Mouse (Mus musculus) T-helper 1 cell (primary cell): Measurements from ENCODE around the gene Hoxa1.

Experiments used
- in situ Hi-C: fragments of 300-600 bp; cut with MboI, MseI; formaldehyde crosslinking; loops from one replicate; pipeline ENCODE4 v1.15.1; 2025; ENCODE audit warnings: high pct_unique_total_duplicates

Gene Hoxa1

DNA sequence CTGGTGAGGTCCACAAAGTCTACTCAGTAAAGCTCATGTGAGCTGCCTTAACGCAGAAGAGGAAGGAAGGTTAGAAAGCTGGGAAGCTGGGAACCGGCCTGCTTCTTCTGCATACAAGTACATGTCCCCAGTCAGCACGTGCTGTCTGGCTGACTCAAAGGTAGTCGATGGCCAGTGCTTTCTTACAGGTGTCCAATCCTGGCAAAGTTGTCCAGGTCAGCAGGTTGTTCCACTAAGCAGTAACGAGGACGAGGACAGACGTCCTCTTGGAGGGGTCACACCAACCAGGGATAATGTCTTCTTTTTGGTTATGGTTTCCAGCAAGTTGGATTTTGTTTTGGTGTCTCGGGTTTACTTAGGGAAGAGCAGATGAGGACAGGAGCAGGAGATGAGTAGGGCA, 31.8 kb upstream of the Hoxa1 start:
- in situ Hi-C loops: no loop called here

DNA sequence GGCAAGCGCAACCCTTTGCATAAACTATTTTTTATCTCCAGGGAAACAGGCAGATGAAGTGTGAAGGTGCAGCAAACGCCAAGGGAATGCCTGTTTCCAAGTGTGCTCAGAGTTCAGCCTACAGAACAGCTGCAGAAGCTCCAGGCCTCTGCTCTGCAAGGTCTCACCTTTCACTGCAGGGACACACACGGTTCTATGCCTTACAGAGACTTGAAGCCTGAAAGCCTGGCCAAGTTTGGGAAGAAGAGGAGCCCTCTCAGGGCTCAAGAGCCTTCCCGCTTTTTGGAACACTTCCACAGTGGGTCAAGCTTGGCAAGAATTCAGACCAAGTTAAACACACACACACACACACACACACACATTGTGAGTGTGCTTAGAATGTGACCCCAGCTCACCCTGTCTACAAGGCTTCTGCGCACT, 31.1 kb upstream of the Hoxa1 start:
- in situ Hi-C loops: no loop called here

DNA sequence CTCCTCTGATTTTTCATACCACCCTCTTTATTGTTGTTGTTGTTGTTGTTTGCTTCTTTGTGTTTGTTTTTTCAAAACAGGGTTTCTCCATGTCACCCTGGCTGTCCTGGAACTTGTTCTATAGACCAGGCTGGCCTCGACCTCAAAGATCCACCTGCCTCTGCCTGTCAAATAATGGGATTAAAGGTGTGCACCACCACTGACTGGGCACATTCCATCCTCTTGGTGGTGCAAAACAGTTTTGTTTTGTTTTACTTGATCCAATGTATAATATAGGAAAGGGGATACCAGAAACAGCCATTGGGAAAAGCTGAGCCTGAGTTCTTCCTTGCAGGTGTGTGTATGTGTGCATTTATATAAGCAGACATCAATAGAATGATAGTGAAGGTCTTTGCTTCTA, 28.4 kb upstream of the Hoxa1 start:
- in situ Hi-C loops: no loop called here

DNA sequence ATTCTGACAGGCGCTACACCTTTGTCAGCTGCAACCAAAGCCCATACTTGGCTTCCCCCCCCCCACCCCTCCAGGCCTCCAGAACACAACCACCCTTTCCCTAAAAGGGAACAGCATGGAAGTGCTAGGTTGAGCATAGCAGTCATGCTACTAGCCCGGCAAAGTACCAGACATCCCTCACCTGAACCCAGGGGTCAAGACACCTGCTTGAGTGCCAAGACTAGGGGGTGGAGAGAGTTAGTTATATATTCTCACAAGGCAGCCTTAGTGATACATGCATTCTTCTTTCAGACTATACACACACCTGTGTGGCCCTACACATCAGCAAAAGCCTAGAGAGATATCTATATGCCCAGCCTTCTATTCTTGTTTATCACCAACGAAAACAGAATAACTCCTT, 27.7 kb upstream of the Hoxa1 start:
- in situ Hi-C loops: no loop called here

DNA sequence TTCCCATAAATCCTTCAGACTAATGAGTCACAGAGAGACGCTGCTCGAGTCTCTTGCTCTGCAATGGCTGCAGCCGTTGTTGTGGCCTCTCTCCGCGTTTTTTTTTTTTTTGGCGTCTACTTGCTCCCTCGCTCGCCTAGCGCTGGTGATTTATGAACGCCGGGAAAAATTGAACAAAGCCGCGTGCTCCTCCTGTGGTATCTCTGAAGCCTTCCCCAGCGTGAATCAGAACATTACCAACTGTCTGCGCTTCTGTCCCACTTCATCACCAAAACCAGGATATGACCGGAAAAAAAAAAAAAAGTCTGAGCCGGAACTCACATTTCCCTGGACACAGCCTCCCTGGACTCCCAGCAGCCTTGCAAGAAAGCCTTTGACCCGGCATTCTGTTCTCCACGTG, 27.1 kb upstream of the Hoxa1 start:
- in situ Hi-C loops: no loop called here

DNA sequence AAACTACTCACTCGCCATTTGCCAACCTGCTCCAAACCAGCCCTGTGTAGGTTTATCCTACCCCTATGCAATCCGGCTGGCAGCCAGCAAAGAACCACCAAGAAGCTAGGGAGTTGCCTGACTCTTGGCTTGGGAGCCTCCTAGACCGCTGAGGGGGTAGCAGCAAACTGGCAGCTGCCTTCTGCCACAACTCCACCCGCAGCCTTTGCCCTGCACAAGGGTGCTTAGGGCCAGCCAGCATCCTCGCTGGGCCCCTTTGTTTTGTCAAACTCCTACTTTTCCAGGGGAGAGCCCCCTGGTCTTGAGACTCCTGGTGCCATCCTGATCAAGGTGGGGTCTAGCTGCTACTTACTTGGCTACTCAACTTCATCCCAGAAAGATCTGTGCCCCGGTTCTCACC, 26.6 kb upstream of the Hoxa1 start:
- in situ Hi-C loops: no loop called here

DNA sequence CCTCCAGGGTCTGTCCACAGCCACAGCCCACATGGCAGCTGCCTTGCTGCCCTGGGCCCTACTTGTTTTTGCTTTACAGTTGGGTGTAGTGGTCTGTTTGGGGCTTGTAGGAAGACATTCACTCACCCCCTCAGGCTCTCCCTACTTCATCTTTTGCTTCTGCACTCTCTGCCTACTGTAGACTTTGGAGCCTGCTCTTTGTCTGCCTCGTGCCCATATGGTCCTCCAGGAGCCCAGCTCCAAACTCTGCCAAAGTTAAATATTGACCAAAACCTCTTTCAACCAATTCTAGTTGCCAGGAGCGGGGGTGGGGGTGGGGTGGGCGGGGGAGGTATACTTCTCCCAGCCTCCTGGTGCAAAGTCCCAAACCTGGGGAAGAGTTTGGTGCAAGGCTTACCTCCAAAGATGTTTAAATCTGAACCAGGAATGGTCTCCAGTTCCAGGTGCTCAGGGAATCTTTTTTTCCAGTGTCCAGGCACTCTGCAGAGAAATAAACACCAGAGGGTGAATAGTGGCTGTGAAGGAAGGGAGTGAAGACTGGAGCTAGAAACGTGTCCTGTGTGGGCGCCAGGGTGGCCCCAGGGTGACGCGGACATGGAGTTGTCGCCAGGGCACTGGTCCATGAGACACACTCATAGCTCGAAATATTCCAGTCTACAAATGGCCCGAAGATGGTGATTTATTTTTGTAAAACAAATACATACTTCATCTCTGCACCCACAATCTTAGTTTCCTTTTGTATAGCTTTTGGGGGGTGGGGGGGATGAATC, 25.4 kb upstream of the Hoxa1 start:
- in situ Hi-C loops: no loop called here

DNA sequence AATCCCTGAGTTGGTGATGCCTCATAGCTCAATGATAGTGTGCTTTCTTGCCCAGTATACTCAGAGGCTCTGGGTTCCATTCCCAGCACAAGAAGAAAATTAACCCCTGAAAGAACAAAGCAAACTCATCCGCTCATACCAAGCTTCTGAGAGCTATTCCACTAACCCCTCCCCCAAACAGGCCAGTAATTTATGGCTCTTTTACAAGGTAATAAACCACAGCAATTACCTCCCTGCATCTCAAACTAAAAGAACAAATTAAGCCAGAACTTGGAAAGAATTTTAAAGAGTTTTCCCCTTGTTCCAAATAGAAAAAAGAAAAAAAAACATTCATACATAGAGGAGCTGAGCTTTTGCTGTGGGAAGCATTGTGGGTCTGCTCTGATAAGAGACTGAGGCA, 24.7 kb upstream of the Hoxa1 start:
- in situ Hi-C loops: no loop called here

DNA sequence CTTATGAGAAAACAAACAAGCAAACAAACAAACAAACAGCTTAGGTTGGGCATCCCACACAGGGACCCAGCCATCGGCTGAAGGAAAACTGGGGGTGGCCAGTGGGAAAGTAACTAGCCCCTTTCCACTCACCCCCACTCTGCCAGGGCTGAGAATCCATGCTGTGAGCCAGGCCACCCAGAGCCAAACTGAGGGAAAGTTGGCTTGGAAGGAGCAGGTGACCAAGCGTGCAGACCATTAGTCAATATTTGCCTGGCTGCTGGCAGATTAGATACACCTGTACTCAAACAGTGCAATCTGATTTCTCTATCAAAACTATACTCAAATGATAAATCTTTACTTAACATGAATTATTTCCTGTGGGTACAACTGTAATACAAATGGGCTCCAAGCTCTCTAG, 23.9 kb upstream of the Hoxa1 start:
- in situ Hi-C loops: no loop called here

DNA sequence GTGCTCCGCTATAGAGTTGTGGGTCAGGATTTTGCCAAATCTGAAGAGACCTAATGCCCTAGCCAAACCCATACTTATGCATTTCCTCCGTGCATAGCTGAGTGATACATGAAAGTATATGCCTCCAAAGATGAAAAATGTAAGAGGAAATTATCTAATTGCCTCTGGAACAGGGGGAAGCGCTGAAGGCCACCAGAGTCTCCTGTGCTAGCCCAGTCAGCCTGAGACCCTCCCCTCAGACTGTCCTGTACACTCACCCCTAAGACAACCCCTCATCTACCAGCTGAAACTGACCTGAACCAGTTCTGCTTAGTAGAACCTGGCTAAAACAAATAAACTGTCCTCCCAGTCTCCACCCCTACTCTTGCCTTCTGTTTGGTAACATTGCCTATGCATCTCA, 22.6 kb upstream of the Hoxa1 start:
- in situ Hi-C loops: no loop called here

DNA sequence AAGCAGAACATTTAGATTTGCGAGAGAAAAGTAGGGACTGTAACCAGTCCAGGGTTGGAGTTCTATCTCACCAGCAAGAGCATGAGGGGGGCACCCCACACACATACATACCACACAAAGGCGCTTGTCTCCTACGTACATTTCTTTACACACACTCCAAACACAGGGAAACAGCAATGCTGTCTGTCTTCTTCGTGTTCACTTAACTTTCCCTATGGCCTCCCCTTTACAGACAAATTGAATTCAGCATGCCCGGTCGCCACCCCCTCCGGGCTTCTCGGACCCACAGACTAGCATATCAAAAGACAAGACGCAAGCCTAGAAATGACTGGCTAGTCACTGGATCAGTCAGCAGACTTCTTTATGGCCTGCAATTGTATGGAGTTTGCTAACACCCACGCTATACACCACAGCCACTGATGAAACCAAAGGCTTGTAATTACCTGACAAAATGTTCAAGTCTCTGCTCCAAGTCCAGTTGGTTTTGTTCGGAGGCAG, 22.1 kb upstream of the Hoxa1 start:
- in situ Hi-C loops: no loop called here

DNA sequence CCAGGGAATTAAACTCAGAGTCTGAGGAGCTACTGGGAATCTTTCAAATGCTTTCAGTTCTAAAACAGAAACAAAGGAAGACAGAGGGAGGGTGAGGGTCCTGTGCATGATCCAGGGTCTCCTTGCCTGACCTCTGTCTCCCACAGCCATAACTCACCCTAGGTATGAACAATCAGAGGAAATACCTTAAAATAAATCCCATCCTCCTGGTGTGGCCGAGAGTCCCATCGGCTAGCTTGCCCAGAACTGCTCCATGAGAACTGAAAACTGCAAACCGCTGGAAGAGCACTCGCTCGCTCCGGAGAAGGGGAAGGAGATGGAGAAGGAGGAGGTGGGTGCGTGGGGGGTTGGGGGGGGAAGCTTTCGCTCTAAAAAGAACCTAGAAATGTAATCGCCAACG, 21.6 kb upstream of the Hoxa1 start:
- in situ Hi-C loops: no loop called here

DNA sequence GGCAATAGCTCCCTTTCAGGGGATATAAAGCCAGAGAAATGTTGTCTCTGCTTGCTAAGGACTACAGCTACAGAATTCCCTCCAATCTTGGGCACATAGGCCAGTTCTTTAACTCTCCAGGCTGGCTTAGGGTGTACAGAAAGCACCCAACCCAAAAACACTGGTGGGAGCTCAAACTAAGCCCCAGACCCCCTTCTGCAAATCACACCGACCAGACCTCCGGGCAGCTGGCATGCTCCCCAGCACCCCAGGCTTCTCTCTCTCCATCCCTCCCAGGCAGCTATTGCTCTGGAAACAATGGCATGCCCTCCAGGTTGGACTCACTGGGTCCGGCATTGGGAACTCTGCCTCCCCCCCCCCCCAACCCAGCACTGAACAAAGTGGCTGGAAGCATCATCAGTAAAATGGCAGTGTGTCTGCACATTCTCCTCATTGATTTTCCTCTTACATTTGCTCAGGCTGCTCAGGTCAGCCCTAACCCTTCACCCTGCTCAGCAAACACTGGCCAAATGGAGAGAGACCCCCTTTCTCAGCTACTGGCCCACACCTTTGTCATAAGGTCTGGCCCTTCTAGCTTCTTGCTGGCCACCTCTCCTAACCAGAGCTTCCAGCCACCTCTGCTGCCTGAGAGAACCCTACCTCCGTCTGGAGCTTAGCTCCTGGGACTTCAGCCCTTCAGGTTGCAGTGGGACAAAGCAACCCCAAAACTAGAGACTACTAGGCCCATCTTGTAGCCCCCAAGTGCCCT, 21.0 kb upstream of the Hoxa1 start:
- in situ Hi-C loops: no loop called here

DNA sequence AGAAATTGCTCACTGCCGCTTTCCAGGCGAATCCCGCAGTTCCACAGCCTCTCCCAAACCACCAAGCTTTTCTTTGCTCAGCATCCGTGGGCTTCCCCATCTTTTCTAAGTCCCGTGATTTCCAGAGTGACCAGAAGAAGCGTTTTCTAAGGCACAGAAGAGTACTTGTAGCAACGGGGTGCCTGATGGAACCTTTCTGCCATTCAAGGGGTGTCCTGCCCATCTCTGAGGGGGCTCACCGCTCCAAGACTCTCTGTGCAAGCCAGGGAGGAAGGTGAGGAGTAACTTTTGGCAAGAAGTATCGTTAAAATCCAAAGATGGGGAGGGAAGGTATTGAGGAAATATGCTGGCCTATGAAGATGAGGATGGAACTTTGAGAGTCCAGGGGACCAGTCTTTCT, 19.7 kb upstream of the Hoxa1 start:
- in situ Hi-C loops: no loop called here

DNA sequence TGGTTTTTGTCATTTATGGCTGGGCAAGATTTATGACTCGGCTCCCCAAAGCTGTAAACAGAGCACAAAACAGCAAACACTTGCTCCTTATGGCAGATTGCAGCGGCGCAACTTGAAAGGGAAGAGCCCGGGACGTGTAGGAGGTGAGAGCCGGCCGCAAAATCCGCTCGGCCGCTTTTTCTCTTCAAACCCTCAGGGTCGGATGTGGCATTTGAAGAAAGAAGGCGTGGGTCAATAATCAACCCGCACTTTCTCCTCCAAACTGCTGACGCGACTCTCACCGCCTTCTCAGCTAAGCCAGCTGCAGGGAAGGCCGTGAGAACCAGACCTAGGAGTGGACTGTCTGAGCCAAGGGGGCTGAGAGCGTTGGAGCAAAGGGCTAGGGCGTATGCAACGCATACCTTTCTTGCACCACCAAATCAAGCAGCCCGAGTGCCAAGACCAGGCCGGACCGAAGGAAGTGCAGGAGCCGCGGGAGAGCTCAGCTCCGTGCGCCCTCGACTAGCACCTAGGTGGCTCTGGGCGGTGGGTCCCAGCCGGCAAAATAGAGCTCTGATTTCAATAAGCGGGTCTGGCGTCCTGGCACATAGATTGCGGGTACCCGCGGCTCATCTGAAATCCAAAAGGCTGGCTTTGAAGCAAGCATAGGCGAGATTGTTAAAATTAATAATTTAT, 19.1 kb upstream of the Hoxa1 start, which contains the start of gene 5730596B20Rik:
Gene 5730596B20Rik, plus strand, starts transcription at position 438 of the 675 bp plus-strand sequence.
- in situ Hi-C loops: no loop called here

DNA sequence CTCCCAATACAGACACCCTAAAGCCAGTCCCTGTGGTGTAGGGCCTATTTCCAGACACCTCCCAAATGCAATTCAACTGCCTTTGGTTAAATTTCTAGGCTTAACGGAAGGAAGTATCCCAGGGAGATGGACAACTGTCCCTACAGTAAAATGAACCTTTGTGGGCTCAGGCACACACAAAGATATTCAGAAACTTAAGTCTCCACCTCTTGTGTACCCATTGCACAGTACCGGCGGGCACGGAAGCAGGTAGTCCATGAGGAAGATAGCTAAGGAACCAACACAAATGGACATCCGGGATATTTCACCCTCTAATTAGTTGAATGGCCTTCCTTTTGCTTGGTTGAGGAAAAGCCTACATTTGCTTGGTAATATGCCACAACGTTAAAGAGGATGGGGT, 18.3 kb upstream of the Hoxa1 start:
- in situ Hi-C loops: no loop called here

DNA sequence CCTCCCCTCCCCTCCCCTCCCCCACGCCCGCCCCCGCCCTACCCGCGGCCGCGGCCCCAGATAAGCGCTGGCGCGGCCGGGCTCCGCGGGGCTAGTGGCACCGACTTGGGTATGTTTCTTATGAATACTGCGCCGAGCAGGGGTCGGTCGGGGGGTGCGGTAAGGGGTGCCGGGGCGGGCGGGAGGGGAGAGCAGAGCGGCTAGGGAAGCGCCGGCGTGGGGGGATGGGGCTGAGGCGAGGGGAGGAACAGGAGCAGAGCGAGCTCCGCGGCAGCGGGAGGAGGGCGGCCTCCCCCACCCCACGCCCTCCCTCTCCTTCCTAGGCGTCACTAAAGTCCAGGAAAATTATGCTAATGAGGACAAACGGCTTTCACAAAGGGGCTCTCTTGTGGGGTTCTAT, 17.7 kb upstream of the Hoxa1 start:
- in situ Hi-C loops: no loop called here

DNA sequence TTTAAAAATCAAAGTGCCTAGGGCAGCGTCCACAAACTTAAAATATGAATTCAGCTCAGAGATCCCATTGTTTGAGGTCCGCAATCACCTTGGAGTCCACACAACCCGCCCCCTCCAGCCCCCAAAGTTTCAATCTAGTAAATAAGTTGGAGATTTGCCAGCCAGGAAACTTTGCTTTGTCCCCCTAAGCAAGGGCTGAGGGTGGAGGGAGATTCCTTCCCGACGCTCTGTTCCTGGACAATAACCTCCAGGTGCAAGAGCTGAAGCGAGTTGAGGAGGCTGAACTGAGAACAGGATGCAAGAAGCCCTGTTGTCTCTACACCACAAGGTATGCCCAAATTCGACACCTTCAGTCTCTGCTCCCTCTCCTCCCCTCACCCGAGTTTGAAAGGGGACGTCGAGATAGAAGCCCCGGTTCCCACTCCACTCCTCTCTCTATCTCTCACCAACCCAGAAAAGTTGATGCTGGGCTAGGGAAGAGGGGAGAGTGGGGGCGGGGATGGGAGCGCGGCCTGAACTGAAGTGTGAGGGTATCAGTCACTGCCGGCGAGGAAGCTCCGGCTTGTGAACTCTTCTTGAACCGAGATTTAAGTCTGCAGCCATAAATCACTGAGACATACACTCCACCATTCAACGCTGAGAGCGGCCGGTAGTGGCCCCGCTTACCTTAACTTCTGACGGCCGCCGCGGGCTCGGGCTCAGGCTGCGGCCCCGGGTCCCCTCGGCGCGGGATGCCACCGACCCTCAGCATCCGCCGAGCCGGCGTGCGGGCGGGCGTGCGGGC, 17.0 kb upstream of the Hoxa1 start:
- in situ Hi-C loops: no loop called here

DNA sequence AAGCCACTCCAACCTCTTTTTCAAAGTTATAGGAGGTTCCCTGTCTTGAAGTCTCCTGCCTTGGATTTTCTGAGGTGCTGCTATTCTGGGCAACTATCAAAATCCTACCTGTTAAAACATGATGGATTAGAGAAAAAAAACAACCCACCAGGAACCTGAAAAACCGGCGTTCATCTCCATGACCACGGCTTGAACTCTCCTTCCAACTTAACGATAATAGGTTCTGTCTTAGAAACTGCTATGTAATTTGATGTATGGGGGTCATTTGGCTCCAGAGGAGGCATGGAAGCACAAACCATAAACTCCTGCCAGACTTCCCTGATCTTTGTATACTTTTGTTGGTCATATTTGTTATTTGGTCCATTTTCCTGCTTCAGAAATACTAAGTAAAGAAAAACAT, 15.5 kb upstream of the Hoxa1 start:
- in situ Hi-C loops: no loop called here

DNA sequence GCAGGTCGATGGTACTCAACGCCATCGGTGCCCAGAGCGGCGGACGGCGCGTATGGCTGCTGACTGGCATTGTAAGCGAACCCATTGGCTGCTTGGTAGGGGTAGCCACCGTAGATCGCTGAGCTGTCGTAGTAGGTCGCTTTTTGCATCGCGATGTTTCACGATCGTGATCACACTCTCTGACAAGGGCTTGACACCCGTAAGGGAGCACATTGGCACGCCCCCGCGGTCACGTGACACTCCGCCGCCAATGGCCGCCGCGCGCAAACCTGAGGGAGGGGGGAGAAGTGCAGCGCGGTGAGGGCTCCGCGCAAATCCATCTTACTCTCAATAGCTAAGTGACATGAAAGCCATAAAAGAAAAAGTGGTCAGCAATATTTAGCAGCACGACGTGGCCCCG, 14.4 kb upstream of the Hoxa1 start:
- in situ Hi-C loops: no loop called here

DNA sequence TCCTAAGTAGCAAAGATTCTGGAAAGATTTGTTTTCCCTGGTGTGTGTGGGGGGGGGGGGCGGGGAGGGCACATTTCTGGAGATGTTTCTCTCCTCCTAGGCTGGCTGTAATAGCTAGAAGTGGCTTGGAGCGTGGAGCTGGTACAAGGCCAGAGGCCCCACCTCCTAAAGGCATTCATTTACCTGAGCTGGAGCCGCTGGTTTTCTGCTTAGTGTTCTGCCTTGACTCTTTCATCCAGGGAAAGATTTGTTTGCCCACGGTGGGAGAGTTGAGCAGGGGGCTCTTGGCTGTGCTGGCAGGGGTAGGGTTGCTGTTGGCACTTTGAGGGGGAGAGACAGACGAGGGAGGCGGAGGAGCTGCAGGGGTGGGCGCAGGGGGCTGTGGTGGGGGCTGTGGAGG, 13.8 kb upstream of the Hoxa1 start:
- in situ Hi-C loops: no loop called here

DNA sequence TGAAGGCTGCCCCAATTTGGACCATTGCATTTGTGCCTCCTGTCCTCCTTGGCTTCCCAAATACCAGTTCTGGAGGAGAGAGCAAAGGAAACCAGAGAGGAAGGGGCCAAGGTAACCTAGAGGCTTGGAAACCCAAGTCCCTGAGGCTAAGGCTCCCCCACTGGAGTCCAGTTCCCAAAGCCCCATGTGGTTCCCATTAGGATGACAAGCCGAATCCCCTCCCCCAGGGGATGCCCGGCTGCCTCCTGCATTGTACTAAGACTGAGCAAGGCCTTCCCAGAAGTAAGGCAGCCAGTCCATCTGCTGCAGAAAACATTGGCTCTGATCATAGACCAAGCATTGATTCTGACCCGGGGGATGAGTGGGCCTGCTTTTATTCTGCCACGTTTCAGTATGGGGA, 13.2 kb upstream of the Hoxa1 start:
- in situ Hi-C loops: no loop called here
